Mouse (Mus musculus) midbrain, postnatal 0 days (tissue): ENCODE measurements around the gene Rps12-ps3. TPM values are rescaled to one million over a fixed set of nuclear protein-coding genes. Genes with fewer than 3 reads are reported as not detected.

Experiments
- ATAC-seq: fragments of 200-750 bp; cut with Nextera tagmentation; 2 replicates; pipeline ENCODE4 v1.8.0; 2017; ENCODE audit warnings: moderate number of reproducible peaks, mild to moderate bottlenecking, moderate TSS enrichment, moderate library complexity; ENCODE audit not compliant: low FRiP score
- DNase-seq: peaks from one replicate; pipeline ENCODE4 v3.0.0-alpha.2; 2015; ENCODE audit warnings: low spot score
- H3K27ac ChIP-seq: fragments of 300-500 bp; sonication (generic); 2 replicates; pipeline ENCODE4 v1.5.1; 2014; ENCODE audit warnings: low read depth, mild to moderate bottlenecking, low read length, mixed read lengths
- H3K27me3 ChIP-seq: fragments of 300-500 bp; sonication (generic); 2 replicates; pipeline ENCODE4 v1.6.1; 2014; ENCODE audit warnings: low read length, control low read depth, mixed read lengths; ENCODE audit not compliant: insufficient read depth
- H3K36me3 ChIP-seq: fragments of 300-500 bp; sonication (generic); 2 replicates; pipeline ENCODE4 v1.6.1; 2014; ENCODE audit warnings: low read length, control low read depth, mixed read lengths; ENCODE audit not compliant: insufficient read depth
- H3K4me1 ChIP-seq: fragments of 300-500 bp; sonication (generic); 2 replicates; pipeline ENCODE4 v1.6.1; 2014; ENCODE audit warnings: mild to moderate bottlenecking, control low read depth, antibody characterized with exemption, low read length, mixed read lengths; ENCODE audit not compliant: insufficient read depth
- H3K4me2 ChIP-seq: fragments of 300-500 bp; sonication (generic); 2 replicates; pipeline ENCODE4 v1.6.1; 2014; ENCODE audit warnings: low read depth, mild to moderate bottlenecking, low read length, mixed read lengths; ENCODE audit not compliant: poor library complexity, severe bottlenecking
- H3K4me3 ChIP-seq: fragments of 300-500 bp; sonication (generic); 2 replicates; pipeline ENCODE4 v1.5.1; 2014; ENCODE audit warnings: low read depth, mild to moderate bottlenecking, low read length, moderate library complexity
- H3K9ac ChIP-seq: fragments of 300-500 bp; sonication (generic); replicated peaks from 2 replicates; pipeline ENCODE4 v1.6.1; 2014; ENCODE audit warnings: mild to moderate bottlenecking, low read length, moderate library complexity, mixed read lengths; ENCODE audit not compliant: poor library complexity, severe bottlenecking
- H3K9me3 ChIP-seq: fragments of 300-500 bp; sonication (generic); 2 replicates; pipeline ENCODE4 v1.6.1; 2016; ENCODE audit warnings: low read length, control low read depth
- CTCF ChIP-seq: IDR thresholded peaks from 2 replicates; pipeline ENCODE4 v1.5.1; 2016; ENCODE audit warnings: antibody characterized with exemption, mild to moderate bottlenecking
- WGBS: fragments of 180-500 bp; shearing (Covaris S2); extraction: QIAGEN DNeasy Blood & Tissue Kit; methylation state at CpG from one replicate; pipeline ENCODE4 v1.1.7; 2014; 5-methylcytosine and 5-hydroxymethylcytosine counted together
- polyA plus RNA-seq: library from polyadenylated mRNA; unstranded; fragments of >200 nt; fragmentation: Nextera tagmentation; extraction: Ambion mirVana; gene quantifications from 2 replicates; pipeline ENCODE4 v1.2.1, GENCODE M21; 2015
- total RNA-seq: library from RNA; depleted of rRNA; stranded (reverse); fragments of >200 nt; gene quantifications from 2 replicates; pipeline ENCODE4 v1.2.3, GENCODE M21; 2014

Rps12-ps3 gene
- total and polyA plus RNA-seq, 2 experiments from 2014 or later = 9.1 to 77.4 TPM

DNA sequence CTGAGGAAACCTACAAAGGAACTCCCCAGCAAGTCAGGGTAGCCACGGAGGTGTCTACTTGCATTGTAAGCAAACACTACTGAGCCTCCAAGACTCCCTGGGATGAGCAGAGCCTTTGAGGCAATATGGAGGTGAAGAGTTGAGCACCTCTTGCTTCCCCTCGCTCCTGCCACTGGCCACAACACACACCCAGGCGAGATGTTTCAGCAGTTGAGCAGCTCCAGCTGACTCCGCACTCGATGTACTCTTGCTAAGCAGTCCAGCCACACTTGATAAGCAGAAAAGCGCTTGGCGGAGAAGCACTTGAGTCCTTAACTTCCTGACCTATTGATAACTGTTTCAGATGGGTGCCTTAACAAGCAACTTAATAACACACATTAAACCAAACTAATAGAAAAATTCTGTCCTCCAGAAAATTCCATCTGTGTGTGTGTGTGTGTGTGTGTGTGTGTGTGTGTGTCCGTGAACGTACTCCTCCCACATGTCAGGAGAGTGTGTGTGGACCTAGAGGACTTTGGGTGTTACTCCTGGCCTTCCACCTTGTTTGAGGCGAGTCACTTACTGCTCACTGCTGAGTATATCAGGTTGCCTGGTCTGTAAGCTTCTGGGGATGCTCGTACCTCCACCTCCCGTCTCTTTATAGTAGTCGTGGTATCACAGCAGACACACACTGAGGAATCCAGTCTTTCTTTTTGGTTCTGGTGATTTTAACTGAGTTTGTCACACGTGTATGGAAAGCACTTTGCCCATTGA is 34.9 kb downstream of the Rps12-ps3 start:
- ATAC-seq (no peak), DNase-seq (no peak)
- TF ChIP-seq CTCF = no peak
- Histone ChIP-seq H3K4me2 (no peak overlapping the region), H3K27ac (no peak overlapping the region), H3K9ac (no peak overlapping the region), H3K4me3 (no peak overlapping the region), H3K4me1 (no peaks in the 10 kb centered on the region), H3K9me3 (no peaks in the 10 kb centered on the region), H3K27me3 (0 out of 2 replicates have a peak, but pooled peaks cover 4% of the 10 kb centered on the region), H3K36me3 (no peaks in the 10 kb centered on the region)
- 81% methylated on average over 14 of the region's 14 CpGs for WGBS

DNA sequence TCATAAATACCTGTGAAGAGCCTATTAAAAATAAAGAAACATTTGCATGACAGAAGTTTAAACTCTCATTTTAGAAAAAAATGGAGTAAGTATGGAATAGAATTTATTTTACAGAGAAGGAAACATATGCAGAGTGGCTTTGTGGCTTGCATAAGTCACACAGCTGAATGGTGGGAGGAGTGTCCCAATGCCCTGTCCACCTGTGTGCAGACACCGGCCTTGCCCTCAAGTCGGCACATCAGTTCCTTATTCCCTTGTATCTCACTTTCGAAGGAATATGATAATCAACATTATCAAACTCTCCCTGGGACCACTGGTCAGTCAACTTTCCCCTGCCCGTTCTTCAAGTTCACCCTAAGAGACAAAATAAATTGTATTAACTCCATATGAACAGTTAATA is 35.8 kb downstream of the Rps12-ps3 start:
- Histone ChIP-seq H3K4me2 (no peak overlapping the region), H3K9me3 (no peaks in the 10 kb centered on the region), H3K9ac (no peak overlapping the region), H3K27ac (no peak overlapping the region), H3K4me3 (no peak overlapping the region), H3K36me3 (no peaks in the 10 kb centered on the region), H3K27me3 (0 out of 2 replicates have a peak, but pooled peaks cover 4% of the 10 kb centered on the region), H3K4me1 (no peaks in the 10 kb centered on the region)
- no peak for ATAC-seq
- 79% methylated on average over 4 of the region's 4 CpGs for WGBS
- TF ChIP-seq CTCF = no peak
- DNase-seq = no peak

DNA sequence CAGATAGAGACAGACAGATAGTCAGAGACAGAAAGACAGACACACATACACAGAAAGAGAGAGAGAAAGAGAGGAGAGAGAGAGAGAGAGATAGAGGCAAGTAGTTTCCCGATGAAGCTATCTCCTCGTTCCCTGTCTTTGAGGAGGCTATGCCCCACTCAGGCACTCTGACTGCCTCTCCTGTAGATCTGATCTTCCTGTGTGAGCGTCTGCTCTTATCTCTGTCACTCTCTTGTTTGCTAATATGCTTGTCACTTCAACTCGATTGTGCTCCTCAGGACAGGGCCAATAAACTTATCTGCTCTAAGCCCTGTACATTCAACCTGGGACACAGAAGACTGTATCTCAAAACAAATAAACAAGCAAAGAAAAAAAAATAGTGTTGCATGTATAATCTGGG is 37.1 kb downstream of the Rps12-ps3 start:
- ATAC-seq = no peak

DNA sequence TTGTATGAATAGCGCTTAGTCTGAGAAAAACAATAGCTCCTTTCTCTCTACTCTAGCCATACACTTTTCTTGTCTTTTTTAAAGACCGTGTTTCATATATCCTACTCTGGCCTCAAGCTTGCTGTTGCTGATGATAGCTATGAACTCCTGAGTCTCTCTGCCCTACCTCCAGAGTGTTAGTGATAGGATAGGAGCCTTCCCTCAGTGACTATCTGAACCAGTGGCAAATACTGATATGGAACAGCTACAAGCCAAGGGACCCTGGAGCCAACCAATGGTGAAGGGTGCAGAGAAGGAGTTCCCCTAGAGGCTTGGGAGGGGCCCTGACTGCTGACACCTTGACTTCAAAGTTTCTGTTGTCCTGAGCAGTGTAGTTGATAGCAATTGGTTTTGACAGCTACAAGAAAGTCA is 38.4 kb downstream of the Rps12-ps3 start:
- no peak overlapping the region for H3K9ac ChIP-seq
- H3K4me1 ChIP-seq = no peaks in the 10 kb centered on the region
- H3K4me3 ChIP-seq = no peak overlapping the region
- H3K27me3 ChIP-seq = 0 out of 2 replicates have a peak, but pooled peaks cover 4% of the 10 kb centered on the region
- WGBS = 46% methylated on average over 2 of the region's 2 CpGs
- no peak overlapping the region for H3K4me2 ChIP-seq
- no peaks in the 10 kb centered on the region for H3K9me3 ChIP-seq
- TF ChIP-seq CTCF = no peak
- no peaks in the 10 kb centered on the region for H3K36me3 ChIP-seq
- H3K27ac ChIP-seq = no peak overlapping the region
- DNase-seq (no peak), ATAC-seq (no peak)

More for the DNA sequence above, 37.1 kb downstream of the Rps12-ps3 start:
- WGBS = 74% methylated on average over 4 of the region's 4 CpGs
- Histone ChIP-seq H3K4me3 (no peak overlapping the region), H3K4me1 (no peaks in the 10 kb centered on the region), H3K36me3 (no peaks in the 10 kb centered on the region), H3K4me2 (no peak overlapping the region), H3K27me3 (0 out of 2 replicates have a peak, but pooled peaks cover 4% of the 10 kb centered on the region), H3K27ac (no peak overlapping the region), H3K9me3 (no peaks in the 10 kb centered on the region), H3K9ac (no peak overlapping the region)
- TF ChIP-seq CTCF = no peak
- no peak for DNase-seq

DNA sequence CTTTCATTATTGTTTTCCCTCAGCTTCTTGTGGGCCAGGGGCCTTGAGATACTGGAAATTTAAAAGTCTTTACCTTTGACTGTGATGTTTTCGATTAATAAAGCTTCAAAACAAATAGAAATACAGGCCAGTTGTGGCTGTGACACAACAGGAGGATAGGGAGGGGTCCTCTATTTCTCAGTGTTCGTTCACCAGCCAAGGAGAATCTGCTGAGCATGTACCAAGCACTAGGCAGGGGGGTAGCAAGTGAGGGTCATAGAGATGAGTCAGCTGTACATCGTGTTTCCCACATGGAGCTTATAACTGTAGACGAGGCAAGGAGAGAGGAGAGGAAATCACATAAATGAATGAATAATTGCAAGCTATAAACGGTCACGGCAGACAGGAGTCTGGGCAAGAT is 40.6 kb downstream of the Rps12-ps3 start:
- no peaks in the 10 kb centered on the region for H3K4me1 ChIP-seq
- WGBS = 87% methylated on average over 6 of the region's 6 CpGs
- no peak for TF ChIP-seq CTCF
- H3K9me3 ChIP-seq = no peaks in the 10 kb centered on the region
- no peak for DNase-seq
- no peaks in the 10 kb centered on the region for H3K36me3 ChIP-seq
- no peaks in the 10 kb centered on the region for H3K27me3 ChIP-seq
- no peak overlapping the region for H3K4me2 ChIP-seq
- no peak for ATAC-seq
- H3K27ac ChIP-seq = no peak overlapping the region
- no peak overlapping the region for H3K9ac ChIP-seq
- H3K4me3 ChIP-seq = no peak overlapping the region

DNA sequence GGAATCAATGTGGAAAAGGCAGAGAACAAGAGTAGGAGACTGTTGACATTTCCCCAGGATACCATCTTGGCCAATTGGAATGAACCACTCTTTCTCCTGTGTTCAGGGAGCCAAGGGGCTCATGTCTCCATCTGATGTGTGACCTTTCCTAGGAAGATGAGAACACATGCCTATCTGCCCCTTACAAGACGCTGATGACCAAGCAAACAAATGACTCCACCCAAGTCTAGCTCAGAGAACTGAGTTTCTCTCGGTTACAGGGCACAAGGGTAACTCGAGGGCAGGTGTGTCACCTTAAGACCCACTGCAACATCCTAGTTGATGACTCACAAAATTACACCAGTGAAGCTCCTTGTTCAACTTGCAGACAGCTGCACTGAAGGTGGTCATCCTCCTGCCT is 41.6 kb downstream of the Rps12-ps3 start:
- H3K36me3 ChIP-seq = no peaks in the 10 kb centered on the region
- H3K4me2 ChIP-seq = no peak overlapping the region
- no peak for ATAC-seq
- H3K27me3 ChIP-seq = no peaks in the 10 kb centered on the region
- H3K9me3 ChIP-seq = no peaks in the 10 kb centered on the region
- H3K4me1 ChIP-seq = no peaks in the 10 kb centered on the region
- no peak overlapping the region for H3K4me3 ChIP-seq
- WGBS = 82% methylated on average over 3 of the region's 3 CpGs
- TF ChIP-seq CTCF = no peak
- H3K27ac ChIP-seq = no peak overlapping the region
- H3K9ac ChIP-seq = no peak overlapping the region
- no peak for DNase-seq
